Mouse (Mus musculus): ENCODE results near the gene Gprasp1.
"Not testable (repeated sequence)": the region's sequence is repeated elsewhere in the genome, so short reads cannot be mapped to it uniquely, and the experiment has no call there.

Gene Gprasp1

DNA sequence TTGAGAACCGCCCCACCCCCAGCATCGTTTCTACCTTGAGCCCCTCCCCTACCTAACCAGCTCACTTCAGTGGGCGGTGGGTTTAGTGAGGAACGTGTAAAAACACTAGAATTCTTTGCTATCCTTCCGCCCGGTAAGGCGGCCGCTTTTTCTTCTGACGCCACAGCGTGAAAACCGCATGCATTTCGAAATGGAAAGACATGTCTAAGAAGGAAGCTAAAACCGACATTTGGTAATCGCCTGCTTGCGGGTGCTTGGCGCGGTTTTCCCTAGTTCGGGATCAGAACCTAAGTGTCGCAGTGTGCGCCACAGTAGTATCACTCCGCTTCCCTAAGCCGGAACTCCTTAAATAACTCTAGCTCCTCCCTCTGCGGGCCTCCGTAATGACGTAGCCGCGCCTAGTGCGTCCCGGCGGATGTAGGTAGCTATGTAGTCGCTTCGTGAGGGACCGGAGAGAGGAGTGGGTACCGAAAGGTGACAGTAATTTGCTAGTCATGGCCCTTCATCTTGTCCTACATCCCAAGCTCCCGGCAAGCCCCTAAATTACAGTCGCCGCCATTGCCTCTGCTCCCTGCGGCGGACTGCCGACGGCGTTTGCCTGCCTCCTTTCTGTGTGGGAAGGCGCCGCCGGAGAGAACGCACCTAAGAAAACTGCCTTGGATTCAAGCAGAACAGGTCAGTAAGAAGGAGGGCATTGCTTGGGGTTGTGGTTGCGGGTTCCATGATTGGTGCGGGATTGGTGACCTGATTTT lies at the start of gene Gprasp1, which contains the start of gene Armcx5:
Gene Gprasp1 (plus strand): TSS at position 430 of the 752 bp plus-strand sequence.
Gene Armcx5 (plus strand): TSS at position 430 of the 752 bp plus-strand sequence.
- peak; percentile 55 for DNase-seq (ENCODE audit: low spot score)

DNA sequence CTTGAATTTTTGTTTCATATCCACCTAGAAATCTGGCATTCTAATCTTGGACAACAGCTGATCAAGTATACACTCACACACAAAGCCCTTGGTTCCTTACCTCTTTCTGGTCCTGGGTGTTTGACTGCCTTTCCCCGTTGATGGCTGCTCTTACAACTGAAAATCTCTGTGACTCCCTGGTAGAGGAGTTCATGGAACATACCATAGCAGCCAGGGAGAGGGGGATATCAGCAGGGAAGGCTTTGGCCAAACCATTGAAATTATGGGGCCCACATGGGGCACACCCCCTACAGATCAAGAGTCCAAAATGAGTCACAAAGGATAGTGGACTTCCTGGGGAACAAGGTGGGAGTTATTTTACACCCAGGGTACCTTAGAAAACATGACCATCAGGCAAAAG lies 48.9 kb upstream of the Gprasp1 start, which contains the start of gene Tcp11x2:
Gene Tcp11x2 (minus strand): TSS at position 158 of the 400 bp plus-strand sequence.
- DNase-seq (ENCODE audit: low spot score), result no peak

DNA sequence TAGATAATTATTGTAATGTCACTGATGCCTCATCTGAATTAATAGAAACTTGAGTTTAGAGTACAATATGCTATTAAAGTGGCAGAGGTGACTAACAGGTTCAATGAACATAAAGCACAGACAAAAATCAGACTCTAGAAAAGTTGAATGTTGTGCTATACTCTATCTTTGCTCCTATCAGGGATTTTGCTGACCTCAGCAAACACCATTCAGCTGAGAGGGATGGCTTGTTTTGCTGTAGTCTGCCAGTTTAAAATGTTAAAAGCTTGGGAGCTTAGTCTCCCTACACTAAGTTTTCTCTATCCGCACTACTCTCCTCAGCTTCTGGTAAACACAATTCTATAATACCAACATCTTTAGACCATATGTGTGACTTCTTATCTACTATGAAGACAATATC lies 39.4 kb upstream of the Gprasp1 start:
- no peak for DNase-seq (ENCODE audit: low spot score)

DNA sequence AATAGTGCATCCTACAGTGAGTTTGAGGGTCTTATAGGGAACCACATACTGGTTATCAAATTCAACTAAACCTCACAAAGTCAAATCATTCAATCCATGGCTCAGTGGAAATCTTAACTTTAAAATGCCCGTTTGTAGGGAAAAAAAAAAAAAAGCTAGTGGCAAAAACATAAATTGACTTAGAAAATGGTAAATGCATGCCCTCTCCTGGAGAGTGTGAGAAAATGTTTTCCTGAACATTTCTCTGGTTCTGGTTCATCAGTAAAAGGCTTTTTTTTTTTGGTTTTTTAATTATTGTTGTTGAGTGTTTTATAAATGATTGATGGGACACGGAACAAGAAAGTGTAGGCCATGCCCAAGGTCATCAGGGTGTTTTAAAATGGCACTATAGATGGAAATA lies 38.2 kb upstream of the Gprasp1 start:
- DNase-seq (ENCODE audit: low spot score), result no peak

DNA sequence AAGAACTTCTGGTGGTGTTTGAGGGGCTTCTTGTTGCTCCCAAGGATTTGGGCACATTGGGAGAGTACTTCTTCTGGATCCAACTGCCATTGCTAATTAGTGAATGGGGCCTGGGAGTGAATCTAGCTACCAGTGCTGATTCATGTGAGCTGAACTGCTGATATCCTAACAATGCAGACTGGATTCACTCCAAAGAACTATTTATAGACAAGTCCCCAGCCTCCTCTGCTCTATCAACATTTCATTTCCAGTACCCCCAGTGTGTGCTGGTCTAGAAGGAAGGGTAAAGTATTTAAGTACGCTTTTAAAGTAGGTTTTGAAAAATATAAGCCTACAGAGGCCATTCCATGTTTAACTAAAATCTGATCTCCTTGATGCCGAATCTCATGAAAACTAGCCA lies 29.7 kb upstream of the Gprasp1 start:
- no peak for DNase-seq (ENCODE audit: low spot score)

DNA sequence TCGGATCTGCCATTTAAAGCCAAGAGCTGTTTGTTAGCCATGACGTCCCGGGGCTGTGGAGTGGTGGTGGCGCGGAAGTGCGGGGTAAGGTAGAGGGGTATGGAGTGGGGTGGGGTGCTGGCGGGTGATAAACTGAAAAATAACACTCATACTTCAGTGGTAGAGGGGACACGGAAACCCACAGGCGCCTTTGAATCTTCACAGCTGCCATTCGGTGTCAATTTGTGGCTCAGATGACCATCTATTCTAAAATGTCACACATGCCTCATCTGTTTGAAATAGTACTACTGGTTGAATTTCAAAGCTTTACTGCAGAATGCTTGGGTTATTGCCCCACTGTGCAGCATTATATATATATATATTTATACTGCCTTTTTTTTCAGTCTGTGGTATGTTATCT lies 17.4 kb upstream of the Gprasp1 start, which contains the start of gene Tmsb15a:
Gene Tmsb15a (minus strand): TSS at position 101 of the 400 bp plus-strand sequence.
- DNase-seq (ENCODE audit: low spot score), result no peak

DNA sequence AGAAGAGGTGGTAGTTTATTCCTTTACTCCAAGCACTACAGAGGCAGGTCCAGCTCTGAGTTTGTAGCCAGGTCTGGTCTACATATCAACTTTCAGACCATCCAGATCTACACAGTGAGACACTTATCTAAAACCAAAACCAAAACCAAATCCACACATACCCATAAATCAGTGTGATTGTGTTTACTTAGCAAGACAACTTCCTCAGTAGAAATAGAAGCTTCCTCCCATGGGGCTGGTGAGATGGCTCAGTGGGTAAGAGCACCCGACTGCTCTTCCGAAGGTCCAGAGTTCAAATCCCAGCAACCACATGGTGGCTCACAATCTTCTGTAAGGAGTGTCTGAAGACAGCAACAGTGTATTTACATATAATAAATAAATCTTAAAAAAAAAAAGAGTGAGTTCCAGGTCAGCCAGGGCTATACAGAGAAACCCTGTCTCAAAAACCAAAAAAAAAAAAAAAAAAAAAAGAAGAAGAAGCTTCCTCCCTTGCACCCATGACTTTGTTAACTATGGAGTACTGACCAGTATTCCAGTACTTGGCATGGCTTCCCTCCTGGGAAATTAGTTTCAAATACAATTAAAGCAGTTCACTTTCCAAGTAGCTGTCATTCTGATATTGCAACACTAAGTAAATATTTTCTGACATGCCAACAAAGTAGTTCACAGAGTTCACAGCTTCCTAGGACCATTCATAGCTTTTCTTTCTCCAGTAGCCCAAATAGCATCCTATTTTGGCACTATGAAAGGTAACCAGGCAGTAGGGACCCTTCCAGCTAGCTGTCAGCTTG lies 3.6 kb upstream of the Gprasp1 start:
- no peak for DNase-seq (ENCODE audit: low spot score)

DNA sequence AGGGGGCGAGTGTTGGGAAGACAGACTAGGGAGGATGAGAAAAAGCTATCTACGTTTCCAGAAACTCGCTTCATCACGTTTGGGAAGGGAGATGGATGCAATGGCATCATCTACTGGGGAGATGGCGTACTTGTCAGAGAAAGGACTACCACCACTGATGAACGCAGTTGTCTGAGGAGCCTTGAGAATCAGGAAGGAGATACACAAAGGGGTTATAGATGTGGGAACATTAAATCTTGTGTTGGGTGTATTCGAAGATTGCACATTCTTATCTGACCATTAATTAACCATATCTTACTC lies 473 bp downstream of the Gprasp1 start:
- no peak for DNase-seq (ENCODE audit: low spot score)

DNA sequence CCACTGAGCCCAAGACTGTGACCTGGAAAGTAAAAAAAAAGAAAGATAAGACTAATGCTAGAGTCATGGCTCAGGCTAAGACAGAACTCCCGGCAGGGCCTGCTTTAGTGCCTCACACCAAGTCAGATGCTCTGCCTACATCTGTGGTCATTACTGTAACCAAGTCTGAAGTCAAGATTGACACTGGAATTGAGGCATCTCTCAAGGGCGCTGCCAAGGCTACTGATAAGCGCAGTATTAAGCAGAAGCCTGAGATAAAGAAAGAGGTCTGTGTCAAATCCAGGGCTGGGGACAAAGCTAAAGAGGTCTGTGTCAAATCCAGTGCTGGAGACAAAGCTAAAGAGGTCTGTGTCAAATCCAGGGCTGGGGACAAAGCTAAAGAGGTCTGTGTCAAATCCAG lies 2.8 kb downstream of the Gprasp1 start:
- not testable (repeated sequence) for DNase-seq (ENCODE audit: low spot score)

DNA sequence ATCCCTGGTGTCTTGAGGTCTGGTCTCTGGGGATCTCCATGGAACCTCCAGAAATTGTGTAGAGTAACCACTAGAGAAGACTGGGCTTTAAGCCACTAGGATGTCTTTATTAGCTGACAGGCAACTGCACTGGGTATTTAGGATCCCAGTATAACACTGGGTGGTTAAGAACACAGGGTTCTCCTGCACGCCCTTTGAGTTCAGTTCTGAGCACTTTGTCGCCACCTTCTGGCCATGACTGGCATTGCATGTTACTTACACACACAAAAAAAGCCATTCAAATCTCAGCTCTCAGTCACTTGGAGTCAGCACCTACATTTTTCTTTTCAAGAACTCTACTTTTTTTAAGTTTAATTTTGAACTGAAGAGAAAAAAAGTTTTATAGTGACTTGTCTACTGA lies 10.3 kb downstream of the Gprasp1 start:
- peak; percentile 44 for DNase-seq (ENCODE audit: low spot score)

DNA sequence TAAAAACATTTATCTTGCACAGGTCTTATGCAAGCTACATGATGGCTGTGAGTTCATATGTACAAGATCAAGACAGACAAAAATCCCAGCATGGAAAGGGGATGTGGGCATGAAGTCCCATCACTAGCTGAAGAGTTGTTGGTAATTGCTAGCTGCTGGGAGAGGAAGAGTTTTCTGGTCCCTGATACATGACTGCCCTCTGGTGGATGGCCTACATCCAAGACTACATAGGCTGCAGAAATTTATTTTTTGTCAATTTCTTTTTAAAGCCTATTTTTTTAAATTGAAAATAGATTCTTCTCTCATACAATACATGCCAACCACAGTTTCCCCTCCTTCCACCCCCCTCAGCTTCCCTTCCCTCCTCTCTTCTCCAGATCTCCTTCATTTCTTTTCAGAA lies 19.2 kb downstream of the Gprasp1 start:
- DNase-seq (ENCODE audit: low spot score), result no peak

DNA sequence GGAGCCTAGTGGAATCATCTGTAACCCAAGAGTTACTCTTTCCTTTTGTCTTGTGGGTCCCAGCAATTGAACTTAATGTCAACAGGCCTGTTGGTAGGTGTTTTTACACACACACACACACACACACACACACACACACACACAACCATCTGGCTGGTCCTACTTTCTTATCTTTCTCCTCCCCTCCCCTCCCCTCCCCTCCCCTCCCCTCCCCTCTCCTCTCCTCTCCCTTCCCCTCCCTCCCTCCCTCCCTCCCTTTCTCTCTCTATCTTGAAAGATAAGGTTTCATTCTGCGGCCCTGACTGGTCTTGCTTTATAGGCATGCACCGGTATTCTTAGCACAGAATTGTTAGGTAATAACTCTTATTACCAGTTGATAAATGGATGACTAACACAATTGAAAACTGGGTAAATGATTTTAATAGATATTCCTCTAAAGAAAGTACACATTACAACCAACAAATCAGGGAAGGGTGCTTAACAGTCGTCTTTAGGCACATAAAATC lies 25.6 kb downstream of the Gprasp1 start:
- no peak for DNase-seq (ENCODE audit: low spot score)

DNA sequence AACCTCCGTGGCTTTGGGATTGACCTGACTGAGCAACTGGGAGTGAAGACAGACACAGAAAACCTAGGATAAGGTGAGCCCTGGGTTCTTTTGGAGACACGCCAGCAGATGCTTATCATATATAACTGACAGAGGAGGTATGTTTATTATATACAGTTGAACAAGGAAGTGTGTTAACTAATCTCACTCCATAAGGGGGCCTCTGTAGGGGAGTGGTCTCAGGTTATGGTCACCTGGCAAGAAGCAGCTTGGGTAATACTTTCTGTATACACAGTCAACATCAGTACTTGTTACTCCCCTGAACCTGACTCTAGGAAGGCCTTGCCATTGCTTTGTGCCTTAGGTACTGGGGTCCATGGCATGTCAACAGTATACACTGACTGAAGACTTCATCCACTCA lies 26.0 kb downstream of the Gprasp1 start:
- no peak for DNase-seq (ENCODE audit: low spot score)

DNA sequence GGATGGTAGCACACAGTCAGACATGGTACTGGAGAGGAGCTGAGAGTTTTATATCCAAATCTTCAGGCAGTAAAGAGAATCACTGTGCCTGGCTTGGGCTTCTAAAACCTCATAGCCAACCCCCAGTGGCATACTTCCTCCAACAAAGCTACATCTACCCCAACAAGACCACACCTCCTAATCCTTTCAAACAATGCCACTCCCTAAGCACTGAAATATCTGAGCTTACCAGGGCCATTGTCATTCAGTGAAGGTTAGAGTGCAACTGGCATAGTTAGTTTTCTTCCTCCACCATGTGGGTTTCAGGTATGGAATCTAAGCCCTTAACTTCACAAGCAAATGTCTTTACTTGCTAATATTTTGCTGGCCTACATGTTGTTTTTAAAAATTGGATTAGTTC lies 49.0 kb downstream of the Gprasp1 start:
- DNase-seq (ENCODE audit: low spot score), result no peak

DNA sequence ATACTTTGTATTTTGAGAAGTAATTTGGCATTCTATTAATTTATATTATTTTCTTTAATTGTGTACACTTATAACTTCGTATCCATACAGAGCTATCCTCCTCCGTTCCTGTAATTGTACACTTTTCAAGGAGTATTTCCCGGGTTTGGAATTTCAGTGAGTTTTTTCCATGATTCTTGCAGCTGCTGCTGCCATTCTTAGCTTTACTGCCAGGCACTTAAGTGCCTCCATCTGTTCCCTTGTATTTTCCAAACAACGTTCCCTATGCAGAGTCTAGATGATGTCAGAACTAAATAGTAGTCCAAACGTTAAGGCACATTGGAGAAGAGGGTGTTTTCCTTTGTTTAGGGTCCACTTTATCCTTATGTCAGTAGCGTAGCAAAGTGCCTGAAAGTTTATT lies 49.8 kb downstream of the Gprasp1 start:
- no peak for DNase-seq (ENCODE audit: low spot score)

DNA sequence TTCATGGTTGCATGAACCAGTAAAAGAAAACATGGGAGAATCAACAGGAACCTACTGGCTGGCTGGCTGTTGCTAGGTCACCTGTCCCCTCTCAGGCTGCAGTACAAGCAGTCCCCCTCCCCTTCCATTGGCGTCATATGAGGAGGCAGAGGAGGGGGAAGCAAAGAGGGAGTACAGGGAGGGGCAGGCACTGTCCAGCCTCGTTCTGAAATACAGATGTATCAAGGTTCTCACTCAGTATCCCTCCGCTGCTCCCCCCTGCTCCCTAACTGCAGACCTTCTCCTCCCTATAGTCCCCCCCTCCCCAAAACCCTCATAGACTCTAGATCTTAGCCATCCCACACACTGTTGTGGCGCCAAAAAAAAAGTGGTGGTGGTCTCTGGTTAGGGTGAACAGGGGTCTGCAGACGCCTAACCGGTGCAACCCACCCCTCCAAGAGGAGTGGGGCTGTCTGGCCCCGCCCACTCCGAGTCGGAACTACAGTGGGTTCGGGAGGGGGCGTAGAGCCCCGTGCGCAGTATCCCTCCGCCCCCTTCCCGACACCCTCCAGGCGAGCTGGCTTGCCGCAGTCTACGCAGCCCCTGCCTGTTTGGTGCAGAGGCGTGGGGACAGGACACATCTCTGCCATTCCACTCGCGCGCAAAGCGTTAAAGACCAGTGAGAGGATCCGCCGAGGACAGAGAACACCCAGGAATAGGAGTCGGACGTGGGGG lies 53.2 kb downstream of the Gprasp1 start:
- DNase-seq (ENCODE audit: low spot score), result peak; percentile 31

DNA sequence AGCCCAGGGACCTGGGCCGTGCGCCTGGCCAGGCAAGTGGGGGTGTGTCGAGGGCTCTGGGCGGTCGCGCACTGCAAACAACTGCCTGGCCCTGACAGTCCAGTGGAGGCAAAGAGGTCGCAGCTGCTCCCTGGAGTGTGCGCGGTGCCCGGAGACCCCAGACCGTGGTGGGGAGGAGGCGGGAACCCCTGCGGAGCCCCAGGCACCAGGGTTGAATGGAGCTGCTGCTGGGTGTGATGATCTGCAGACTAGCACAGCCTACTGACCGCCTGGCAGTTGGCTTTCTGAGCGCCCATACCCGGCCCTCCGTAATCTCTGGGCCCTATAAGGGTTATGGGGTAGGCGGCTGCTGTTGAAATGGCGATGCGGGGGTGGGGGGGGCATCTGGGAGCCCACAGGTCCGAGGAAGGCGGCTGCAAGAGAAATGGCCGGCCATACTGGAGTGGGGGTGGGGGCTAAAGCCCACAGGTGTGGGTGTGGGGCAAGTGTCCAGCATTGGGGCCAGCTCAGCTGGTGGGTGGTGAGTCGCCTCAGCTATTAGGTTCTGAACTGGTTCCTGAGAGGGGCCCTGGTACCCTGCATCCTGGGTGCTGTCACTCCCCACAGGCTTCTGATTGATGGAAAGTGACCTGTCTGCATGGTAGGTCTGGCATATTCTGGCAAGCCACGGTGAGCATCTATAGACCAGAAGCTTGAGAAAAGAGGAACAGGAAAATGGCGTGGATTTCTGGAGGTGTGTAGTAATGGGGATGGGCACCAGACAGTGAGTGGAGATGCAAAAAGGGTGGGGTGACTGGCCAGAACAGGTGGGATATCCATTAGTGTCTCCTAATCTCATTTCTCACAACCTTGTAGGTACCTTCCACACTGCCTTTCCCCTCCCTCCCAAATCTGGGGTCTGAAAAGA lies 54.0 kb downstream of the Gprasp1 start:
- DNase-seq (ENCODE audit: low spot score), result not testable (repeated sequence)

DNA sequence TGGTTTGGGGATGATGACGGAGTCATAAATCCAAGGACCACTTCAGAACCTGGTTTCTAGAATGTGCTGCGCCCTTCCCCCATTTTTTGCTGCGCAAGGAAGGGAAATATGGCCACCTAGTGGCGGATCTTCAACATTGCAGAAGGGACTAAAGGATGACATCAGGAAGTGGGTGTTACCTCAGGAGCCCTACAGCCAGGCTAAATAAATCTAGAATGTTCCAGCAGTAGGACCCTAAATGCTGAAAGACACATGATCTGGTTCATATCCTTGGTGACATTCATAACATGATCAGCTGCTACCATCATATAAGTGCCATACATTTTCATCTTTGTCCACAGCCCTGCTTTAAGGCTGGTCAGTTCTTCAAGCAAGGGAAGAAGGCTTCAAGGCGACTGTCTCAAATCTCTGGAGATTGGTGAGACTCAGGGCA lies 54.7 kb downstream of the Gprasp1 start, which contains the start of gene Bhlhb9:
Gene Bhlhb9 (plus strand): TSS at position 383 of the 433 bp plus-strand sequence.
- DNase-seq (ENCODE audit: low spot score), result not testable (repeated sequence)

DNA sequence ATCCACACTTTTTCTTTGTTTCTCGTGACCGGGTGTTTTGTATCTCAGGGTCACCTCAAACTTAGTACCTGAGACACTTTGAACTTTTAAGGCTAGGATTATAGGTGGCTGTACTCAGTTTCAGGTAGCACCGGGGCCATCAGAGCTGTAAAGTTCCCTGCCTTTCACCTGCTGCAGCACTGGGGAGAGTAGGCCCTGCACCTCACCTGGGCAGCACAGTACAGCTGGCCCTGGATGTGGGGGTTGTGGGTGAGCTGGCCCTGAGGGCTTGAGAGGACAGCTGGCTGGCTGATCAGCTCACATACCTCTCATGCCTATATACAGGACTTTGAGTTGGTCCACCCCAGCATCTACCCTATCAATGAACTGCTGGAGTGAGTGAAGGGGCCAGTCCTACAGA lies 61.6 kb downstream of the Gprasp1 start:
- DNase-seq (ENCODE audit: low spot score), result no peak

DNA sequence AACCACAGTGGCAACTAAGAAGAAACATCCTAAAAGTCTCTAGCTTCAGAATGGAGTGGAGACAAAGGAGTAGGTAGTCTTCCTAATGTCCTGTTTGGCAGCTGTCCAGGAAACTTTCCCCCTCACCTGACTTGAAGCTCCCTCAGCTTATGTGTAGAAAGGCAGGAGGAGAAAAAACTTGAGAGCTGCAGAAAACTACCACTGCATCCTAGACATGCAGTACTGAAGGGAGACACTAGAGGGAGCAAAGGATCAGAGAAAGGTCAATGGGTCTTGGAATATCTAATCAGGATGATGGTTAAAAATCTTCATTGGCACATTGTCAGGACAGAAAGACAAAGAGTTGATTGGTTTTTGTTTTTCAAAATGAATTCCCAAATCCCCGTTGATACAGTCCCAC lies 63.2 kb downstream of the Gprasp1 start:
- DNase-seq (ENCODE audit: low spot score), result no peak

DNA sequence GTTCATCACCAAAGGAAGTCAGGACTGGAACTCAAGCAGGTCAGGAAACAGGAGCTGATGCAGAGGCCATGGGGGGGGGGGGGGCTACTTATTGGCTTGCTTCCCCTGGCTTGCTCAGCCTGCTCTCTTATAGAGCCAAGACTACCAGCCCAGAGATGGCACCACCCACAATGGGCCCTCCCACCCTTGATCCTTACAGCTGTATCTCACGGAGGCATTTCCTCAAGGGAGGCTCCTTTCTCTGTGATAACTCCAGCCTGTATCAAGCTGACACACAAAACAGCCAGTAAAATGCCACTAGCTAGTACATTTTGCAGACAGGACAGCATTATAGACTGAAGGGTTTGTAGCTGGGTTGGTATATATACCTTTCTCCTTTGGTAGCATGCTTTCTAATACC lies 93.4 kb downstream of the Gprasp1 start:
- DNase-seq (ENCODE audit: low spot score), result not testable (repeated sequence)
